Mouse (Mus musculus): ENCODE measurements around the gene Trim80. TPM values are rescaled to one million over a fixed set of nuclear protein-coding genes. Genes with fewer than 3 reads are reported as not detected.

The Trim80 gene
- polyA plus RNA-seq, 1 experiment from 2014 or later, result not detected

DNA sequence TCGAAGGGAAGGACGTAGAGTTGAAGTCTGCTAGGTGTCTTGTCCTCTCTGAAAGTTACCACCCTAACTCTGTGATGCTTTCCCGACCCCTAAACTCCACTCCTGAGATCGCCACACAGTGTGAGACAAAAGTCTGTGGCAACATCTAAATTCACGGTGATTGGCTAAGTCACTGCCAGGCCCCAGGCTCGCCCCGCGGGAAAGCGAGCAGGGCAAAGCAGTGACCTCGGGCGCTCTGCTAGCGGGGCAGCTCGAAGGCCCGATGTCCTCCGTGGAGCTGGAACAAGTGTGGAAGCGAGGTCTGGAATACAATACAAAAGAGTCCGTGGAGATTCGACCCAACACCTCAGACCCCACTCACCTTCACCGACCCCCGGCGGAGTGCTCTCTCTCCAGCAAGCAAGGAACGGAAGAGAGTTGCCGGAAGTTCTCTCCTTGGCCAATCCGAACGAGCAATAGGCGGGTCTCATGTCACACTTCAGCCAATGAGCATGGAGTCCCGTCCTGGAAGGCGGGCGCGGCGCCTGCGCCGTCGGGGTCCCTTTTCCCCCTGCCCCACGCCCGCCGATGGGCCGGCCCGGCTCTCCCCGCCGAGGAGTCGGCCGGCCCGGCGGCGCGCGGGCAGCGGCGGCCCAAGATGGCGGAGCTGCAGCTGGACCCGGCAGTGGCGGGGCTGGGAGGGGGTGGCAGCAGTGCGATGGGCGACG lies 20.7 kb upstream of the Trim80 start, which contains the start of the genes Atp5h and Kctd2:
TSS of gene Atp5h (minus strand) at position 432 of the 707 bp plus-strand sequence.
TSS of gene Kctd2 (plus strand) at position 598 of the 707 bp plus-strand sequence.
- H3K4me3 ChIP-seq, result peak within 1 kb of the TSS; percentile 97
- H3K9me3 ChIP-seq (replicated peaks), result no peaks in the 10 kb centered on the region
- peak within 1 kb of the TSS; percentile 98 for H3K4me2 ChIP-seq (replicated peaks)
- H3K27ac ChIP-seq, result peak within 1 kb of the TSS; percentile 94
- under 1% methylated on average over 44 of the region's 56 CpGs for WGBS
- no peaks in the 10 kb centered on the region for H3K27me3 ChIP-seq
- H3K9ac ChIP-seq, result peak within 1 kb of the TSS; percentile 98
- peaks cover 23% of the 10 kb centered on the region for H3K4me1 ChIP-seq
- H3K36me3 ChIP-seq, result peaks cover 41% of the 10 kb centered on the region
- ATAC-seq (ENCODE audit: low FRiP score), result peak; percentile 98

DNA sequence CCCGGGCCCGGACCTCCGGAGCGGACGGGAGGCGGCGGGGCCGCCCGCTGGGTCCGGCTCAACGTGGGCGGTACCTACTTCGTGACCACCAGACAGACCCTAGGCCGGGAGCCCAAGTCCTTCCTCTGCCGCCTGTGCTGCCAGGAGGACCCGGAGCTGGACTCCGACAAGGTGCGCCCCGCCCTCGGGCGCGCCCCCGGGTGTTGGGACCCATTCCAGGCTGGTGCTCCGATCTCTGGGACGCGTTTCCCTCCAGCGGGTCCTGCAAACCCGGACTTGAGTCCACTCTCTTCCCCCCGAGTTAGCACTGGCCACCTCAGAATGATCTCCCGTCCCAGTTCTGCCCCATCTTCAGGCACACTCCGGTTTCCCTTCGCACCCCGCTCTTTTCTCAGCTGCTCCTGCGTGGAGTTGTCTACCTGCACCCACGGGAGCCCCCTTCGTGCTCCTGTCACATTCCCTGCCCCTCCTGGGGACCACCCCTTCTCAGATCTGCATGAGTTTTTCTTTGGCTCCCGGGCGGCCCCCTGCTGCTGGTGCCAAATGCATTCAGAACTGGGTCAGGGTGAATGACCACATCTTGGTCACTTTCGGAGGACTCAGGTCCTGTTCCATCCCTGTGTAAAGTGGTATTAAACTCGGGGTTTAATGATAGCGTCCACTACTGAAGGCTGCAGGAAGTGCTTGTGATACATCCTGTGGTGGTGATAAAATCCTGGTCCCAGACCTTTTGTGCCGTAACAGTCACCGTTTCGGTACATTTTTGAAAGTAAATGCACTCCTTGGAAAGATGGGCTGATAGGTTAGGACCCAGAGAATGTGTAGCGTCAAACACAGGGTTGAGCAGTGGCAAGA lies 19.8 kb upstream of the Trim80 start:
- peaks cover 42% of the 10 kb centered on the region for H3K36me3 ChIP-seq
- H3K4me2 ChIP-seq (replicated peaks), result peak overlapping the region; percentile 98
- H3K9me3 ChIP-seq (replicated peaks), result no peaks in the 10 kb centered on the region
- peak; percentile 73 for ATAC-seq (ENCODE audit: low FRiP score)
- WGBS, result 3% methylated on average over 39 of the region's 45 CpGs
- H3K4me3 ChIP-seq, result peak overlapping the region; percentile 97
- H3K9ac ChIP-seq, result peak overlapping the region; percentile 98
- H3K27ac ChIP-seq, result peak overlapping the region; percentile 94
- no peaks in the 10 kb centered on the region for H3K27me3 ChIP-seq
- H3K4me1 ChIP-seq, result peaks cover 23% of the 10 kb centered on the region

DNA sequence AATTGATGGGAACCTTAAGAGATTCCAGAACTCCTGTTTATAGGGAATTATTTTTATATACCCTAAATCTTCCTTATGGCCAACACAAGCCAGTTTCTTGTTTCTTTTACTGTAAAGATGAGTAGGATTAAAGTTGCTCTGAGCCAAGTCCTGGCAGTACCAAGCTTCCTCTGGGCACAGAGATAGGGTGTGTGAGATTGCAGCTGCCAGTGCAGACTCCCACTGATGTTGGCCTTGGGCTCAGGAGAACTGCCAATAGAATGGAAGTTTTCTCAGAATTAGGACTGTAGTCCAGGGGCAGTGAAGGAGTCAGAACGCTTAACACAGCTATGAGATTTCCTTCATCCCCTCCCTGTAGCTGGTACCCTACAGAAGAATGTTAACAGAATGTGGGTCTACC lies 19.0 kb upstream of the Trim80 start:
- peaks cover 23% of the 10 kb centered on the region for H3K4me1 ChIP-seq
- no peak for ATAC-seq (ENCODE audit: low FRiP score)
- peak overlapping the region; percentile 98 for H3K4me2 ChIP-seq (replicated peaks)
- H3K9ac ChIP-seq, result peak overlapping the region; percentile 24; the same call in 1 of the 2 replicates
- 64% methylated on average over 1 of the region's 1 CpGs for WGBS
- peaks cover 42% of the 10 kb centered on the region for H3K36me3 ChIP-seq
- no peaks in the 10 kb centered on the region for H3K9me3 ChIP-seq (replicated peaks)
- no peak overlapping the region; the same call in 1 of the 2 replicates for H3K4me3 ChIP-seq
- no peaks in the 10 kb centered on the region for H3K27me3 ChIP-seq
- no peak overlapping the region for H3K27ac ChIP-seq

DNA sequence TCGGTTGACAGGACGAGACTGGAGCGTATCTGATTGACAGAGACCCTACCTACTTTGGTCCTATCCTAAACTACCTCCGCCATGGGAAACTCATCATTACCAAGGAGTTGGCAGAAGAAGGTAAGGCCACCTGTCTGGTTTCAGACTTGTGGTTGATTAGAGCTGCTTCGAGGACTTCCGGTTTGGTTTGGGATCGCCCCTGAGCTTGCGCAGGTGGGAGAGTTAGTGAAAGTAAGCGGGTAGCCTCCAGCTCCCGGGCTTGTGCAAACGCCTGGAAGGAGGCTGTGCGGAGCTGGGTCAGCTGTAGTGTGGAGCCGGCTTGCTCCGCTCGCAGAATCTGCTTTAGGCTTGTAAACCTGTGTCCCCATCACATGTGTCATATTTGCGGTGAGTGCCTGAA lies 18.4 kb upstream of the Trim80 start:
- H3K27me3 ChIP-seq, result no peaks in the 10 kb centered on the region
- H3K9me3 ChIP-seq (replicated peaks), result no peaks in the 10 kb centered on the region
- no peak overlapping the region for H3K27ac ChIP-seq
- no peak overlapping the region for H3K4me3 ChIP-seq
- 0 out of 2 replicates have a peak overlapping the region, but pooled peaks have one; percentile 24 for H3K9ac ChIP-seq
- 91% methylated on average over 16 of the region's 16 CpGs for WGBS
- peaks cover 23% of the 10 kb centered on the region for H3K4me1 ChIP-seq
- H3K4me2 ChIP-seq (replicated peaks), result peak overlapping the region; percentile 98; the same call in 1 of the 2 replicates
- H3K36me3 ChIP-seq, result peaks cover 39% of the 10 kb centered on the region
- ATAC-seq (ENCODE audit: low FRiP score), result no peak

DNA sequence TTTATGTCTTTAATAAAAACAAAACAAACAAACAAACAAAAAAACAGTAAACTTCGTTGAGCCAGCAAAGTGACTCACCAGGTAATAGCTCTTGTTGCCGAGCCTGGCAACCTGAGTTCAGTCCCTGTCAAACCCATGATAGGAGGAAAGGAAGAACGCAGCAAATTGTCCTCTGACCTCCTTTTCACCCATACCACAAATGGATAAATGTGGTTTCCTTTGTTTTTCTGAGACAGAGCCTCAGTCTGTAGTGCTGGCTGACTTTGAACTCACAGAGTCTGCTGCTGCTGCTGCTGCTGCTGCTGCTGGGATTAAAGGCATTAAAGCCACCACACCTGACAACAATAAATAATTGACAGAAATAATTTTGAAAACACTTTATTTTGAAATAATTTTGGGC lies 17.3 kb upstream of the Trim80 start:
- Histone ChIP-seq H3K27ac (no peak overlapping the region), H3K4me3 (no peak overlapping the region), H3K9ac (no peak overlapping the region), H3K4me1 (peaks cover 30% of the 10 kb centered on the region), H3K36me3 (peaks cover 35% of the 10 kb centered on the region), H3K4me2 (replicated peaks) (no peak overlapping the region), H3K27me3 (no peaks in the 10 kb centered on the region), H3K9me3 (replicated peaks) (no peaks in the 10 kb centered on the region)
- WGBS, result 90% methylated on average over 3 of the region's 3 CpGs
- no peak for ATAC-seq (ENCODE audit: low FRiP score)

DNA sequence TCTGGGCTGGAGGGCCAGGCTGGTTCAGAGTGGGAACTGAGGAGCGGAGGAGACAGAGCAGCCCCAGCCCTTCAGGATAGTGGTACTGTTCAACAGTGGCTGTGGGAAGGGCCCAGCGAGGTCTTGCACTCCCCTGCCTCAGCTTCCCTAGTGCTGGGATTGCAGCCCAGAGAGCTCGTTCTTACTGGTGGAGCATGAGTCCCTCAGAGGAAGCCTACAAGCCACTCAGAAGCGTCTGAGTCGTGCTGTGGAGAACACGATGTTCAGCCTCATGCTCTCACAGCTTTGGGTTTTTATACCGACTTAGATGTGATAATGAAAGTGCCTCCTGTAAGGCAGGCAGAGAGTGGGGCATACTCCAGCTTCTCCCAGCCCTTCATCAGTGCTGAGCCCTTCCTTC lies 15.7 kb upstream of the Trim80 start:
- H3K4me2 ChIP-seq (replicated peaks), result no peak overlapping the region
- H3K4me1 ChIP-seq, result peaks cover 20% of the 10 kb centered on the region
- peaks cover 46% of the 10 kb centered on the region for H3K36me3 ChIP-seq
- H3K27ac ChIP-seq, result no peak overlapping the region
- H3K27me3 ChIP-seq, result no peaks in the 10 kb centered on the region
- ATAC-seq (ENCODE audit: low FRiP score), result no peak
- no peak overlapping the region for H3K9ac ChIP-seq
- H3K4me3 ChIP-seq, result no peak overlapping the region
- 85% methylated on average over 7 of the region's 7 CpGs for WGBS
- no peaks in the 10 kb centered on the region for H3K9me3 ChIP-seq (replicated peaks)

DNA sequence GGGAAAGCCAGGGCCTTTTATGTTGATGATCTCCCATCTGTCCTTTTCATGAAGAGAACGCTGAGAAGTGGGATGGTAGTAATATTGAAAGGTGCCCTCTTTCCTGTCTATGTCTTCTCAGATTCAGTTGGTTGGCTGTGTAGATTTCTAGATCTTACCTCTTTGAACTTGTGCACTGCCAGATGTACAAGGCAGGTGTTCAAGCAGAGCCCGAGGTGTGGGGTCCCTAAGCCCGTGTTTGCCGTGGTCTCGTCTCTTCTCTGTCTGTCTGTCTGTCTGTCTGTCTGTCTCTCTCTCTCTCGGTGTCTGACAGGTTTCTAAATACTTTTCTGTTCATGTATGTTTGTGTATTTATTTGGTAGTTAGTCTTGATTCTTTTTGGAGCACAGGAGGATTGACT lies 14.7 kb upstream of the Trim80 start:
- 88% methylated on average over 6 of the region's 6 CpGs for WGBS

DNA sequence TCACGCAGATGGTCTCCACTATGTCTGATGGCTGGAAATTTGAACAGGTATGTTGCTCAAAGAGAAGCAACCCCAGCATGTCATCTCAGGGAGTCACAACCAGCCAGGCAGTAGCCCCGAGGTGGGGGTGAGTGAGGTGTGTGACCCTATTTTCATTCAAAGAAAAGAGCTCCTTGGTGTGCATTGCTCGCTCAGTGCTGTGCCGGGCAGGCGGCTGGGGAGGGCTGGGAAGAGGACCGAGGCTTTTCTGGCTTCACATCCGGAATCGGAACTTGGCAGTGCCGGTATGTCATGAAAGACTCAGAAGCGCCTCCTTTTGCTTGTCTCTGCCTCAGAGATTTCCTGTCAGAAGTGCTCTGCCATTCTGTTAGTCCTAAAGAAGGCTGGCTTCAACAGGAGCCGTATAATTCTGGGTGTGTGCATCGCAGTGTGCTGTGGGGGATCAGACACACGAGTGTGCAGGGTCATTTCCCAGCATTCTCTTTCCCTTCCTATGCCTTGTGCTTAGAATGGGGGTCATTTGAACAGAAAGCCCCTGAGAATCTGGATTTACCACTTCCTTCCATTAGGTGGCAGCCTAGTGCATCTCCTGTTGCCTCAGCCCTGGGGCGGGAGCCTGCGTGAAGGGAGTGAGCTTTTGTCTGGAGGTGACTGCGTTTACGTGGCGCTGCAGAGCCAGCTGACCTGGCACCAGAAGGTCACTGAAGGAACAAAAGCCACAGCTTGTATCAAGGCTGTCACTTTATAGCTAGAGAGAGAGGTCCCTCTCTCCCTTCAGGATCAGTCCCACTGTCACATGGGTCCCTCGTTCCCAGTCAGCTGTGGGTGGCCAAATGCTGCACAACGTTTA lies 12.6 kb upstream of the Trim80 start:
- H3K4me3 ChIP-seq, result no peak overlapping the region
- H3K27me3 ChIP-seq, result no peaks in the 10 kb centered on the region
- ATAC-seq (ENCODE audit: low FRiP score), result peak; percentile 52; the same call in 1 of the 2 replicates
- peak overlapping the region; percentile 37; the same call in 1 of the 2 replicates for H3K27ac ChIP-seq
- WGBS, result 31% methylated on average over 20 of the region's 20 CpGs
- peaks cover 7% of the 10 kb centered on the region; the same call in 1 of the 2 replicates for H3K4me1 ChIP-seq
- H3K4me2 ChIP-seq (replicated peaks), result peak overlapping the region; percentile 29
- peaks cover 76% of the 10 kb centered on the region for H3K36me3 ChIP-seq
- no peaks in the 10 kb centered on the region for H3K9me3 ChIP-seq (replicated peaks)
- H3K9ac ChIP-seq, result 0 out of 2 replicates have a peak overlapping the region, but pooled peaks have one; percentile 39

More for the DNA sequence above, 14.7 kb upstream of the Trim80 start:
- H3K27ac ChIP-seq, result no peak overlapping the region
- no peak overlapping the region for H3K4me2 ChIP-seq (replicated peaks)
- ATAC-seq (ENCODE audit: low FRiP score), result no peak
- peaks cover 56% of the 10 kb centered on the region for H3K36me3 ChIP-seq
- peaks cover 18% of the 10 kb centered on the region for H3K4me1 ChIP-seq
- no peak overlapping the region for H3K9ac ChIP-seq
- no peak overlapping the region for H3K4me3 ChIP-seq
- no peaks in the 10 kb centered on the region for H3K27me3 ChIP-seq
- H3K9me3 ChIP-seq (replicated peaks), result no peaks in the 10 kb centered on the region

DNA sequence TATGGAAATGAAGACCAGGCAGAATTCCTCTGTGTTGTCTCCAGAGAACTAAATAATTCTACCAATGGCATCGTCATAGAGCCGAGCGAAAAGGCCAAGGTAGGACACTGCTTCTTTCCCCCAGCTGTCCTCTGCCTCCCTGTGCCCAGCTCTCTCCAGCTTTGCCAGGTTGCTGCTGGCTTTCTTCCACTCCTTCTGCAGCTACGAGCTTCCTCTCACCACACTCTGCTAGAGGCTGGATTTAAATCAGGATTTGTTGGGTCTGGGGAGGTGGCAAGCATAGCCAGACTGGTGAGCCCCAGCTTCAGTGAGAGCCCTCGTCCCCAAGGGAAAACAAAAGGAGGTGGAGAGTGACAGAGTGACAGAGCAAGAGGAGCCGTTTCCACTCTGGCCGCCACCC lies 11.0 kb upstream of the Trim80 start:
- Histone ChIP-seq H3K9me3 (replicated peaks) (no peaks in the 10 kb centered on the region), H3K9ac (no peak overlapping the region), H3K4me1 (peaks cover 7% of the 10 kb centered on the region; the same call in 1 of the 2 replicates), H3K36me3 (peaks cover 79% of the 10 kb centered on the region), H3K4me3 (no peak overlapping the region), H3K27me3 (no peaks in the 10 kb centered on the region), H3K4me2 (replicated peaks) (no peak overlapping the region), H3K27ac (no peak overlapping the region)
- no peak for ATAC-seq (ENCODE audit: low FRiP score)
- WGBS, result 86% methylated on average over 7 of the region's 7 CpGs

DNA sequence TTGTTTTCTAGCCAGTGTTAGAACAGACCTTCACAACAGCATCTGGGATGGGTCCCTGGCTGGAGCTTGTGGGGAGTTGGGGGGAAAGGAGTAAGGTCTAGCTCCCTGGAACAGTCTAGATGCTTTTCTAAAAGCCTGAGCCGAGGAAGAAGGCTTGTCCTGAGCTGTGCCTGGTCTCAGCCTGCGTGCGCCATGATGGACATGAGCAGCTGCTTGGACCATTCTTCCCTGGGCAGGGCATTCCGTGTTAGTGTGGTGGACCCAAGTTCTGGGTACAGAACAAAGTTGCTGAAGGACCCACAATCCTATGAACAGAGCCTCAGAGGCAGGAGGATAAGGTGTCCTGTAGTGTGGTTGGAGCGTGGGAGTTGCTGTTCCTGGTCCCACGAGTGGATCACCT lies 9.8 kb upstream of the Trim80 start:
- no peak overlapping the region for H3K4me3 ChIP-seq
- H3K36me3 ChIP-seq, result peaks cover 66% of the 10 kb centered on the region
- ATAC-seq (ENCODE audit: low FRiP score), result no peak
- 0 out of 2 replicates have a peak, but pooled peaks cover 7% of the 10 kb centered on the region for H3K27me3 ChIP-seq
- no peak overlapping the region for H3K4me2 ChIP-seq (replicated peaks)
- WGBS, result 90% methylated on average over 6 of the region's 6 CpGs
- peaks cover 11% of the 10 kb centered on the region for H3K4me1 ChIP-seq
- no peak overlapping the region for H3K27ac ChIP-seq
- no peaks in the 10 kb centered on the region for H3K9me3 ChIP-seq (replicated peaks)
- H3K9ac ChIP-seq, result no peak overlapping the region

DNA sequence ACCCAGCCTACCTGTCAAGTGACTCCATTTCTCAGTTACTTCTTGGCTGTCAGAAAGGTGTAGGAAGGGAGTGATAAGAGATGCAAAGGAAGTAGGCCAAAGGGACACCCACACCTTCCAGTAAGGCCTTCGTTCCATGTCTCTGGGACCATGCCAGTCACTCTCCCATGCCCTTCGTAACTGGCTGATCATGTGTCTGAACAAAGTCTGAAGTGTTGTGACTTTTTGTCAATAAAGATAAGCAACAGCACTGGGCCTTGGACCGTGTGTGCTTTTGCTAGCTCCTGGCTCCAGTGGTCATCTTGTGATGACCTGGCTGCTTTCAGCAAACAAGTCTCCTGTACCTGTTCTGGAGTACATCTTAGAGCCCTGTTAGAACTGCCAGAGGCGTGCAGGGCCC lies 7.5 kb upstream of the Trim80 start:
- 86% methylated on average over 4 of the region's 4 CpGs for WGBS
- ATAC-seq (ENCODE audit: low FRiP score), result no peak
- no peak overlapping the region for H3K4me3 ChIP-seq

More for the DNA sequence above, 7.5 kb upstream of the Trim80 start:
- Histone ChIP-seq H3K36me3 (peaks cover 48% of the 10 kb centered on the region), H3K9ac (no peak overlapping the region), H3K27me3 (0 out of 2 replicates have a peak, but pooled peaks cover 7% of the 10 kb centered on the region), H3K4me2 (replicated peaks) (no peak overlapping the region), H3K27ac (no peak overlapping the region), H3K4me1 (peaks cover 16% of the 10 kb centered on the region), H3K9me3 (replicated peaks) (no peaks in the 10 kb centered on the region)
